Mouse (Mus musculus): ENCODE measurements at regions not wholly inside any gene's neighbourhood (a gene's known extent, or its start where the extent isn't known, plus 50 kb on each side); places are given as distances from the start of the nearest gene placed in this dataset.

DNA sequence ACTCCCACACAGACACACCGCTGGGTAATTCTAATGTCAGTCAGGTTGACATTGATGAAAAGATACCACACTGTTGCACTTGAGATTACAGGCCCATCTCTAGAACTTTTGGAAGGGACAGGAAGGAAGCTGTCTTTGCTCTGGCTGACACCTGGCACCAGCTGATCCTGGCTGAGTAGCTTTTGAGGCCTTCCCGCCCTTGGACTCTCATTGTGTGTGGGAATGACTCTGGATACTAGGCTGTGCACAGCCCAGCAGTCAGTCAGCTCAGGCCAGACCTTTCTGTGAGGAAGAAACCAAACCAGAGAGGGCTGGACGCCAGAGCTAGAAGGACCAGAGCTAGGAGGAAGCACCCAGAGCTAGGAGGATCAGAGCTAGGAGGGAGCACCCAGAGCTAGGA is 149.0 kb upstream of the 1600014C23Rik start:
- no peaks in the 10 kb centered on the region for H3K36me3 ChIP-seq
- no peak for DNase-seq (ENCODE audit: low spot score)
- WGBS = 85% methylated on average over 3 of the region's 3 CpGs
- H3K4me1 ChIP-seq (replicated peaks) = peaks cover 28% of the 10 kb centered on the region
- peaks cover 4% of the 10 kb centered on the region; the same call in 1 of the 2 replicates for H3K9me3 ChIP-seq
- no peak overlapping the region for H3K4me3 ChIP-seq
- peaks cover 31% of the 10 kb centered on the region; the same call in 1 of the 2 replicates for H3K27me3 ChIP-seq (ENCODE audit: insufficient read depth, poor library complexity, severe bottlenecking)
- no peak overlapping the region for H3K27ac ChIP-seq

DNA sequence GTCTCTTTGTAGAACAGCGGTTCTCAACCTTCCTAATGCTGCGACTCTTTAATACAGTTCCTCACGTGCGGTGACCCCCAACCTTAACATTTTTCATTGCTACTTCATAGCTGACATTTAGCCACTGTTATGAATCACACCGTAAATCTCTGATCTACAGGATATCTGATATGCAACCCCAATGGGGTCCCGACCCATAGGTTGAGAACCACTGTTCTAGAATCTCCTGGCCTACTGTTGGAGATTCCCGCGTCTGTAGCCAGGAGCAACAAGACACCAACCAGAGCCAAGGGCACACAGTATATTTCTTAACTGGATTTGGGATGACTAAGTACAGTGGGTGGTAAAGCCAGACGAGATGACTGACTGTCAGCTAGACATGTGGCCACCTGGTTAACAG is 147.6 kb upstream of the 1600014C23Rik start:
- H3K27ac ChIP-seq = no peak overlapping the region
- DNase-seq (ENCODE audit: low spot score) = no peak
- peaks cover 35% of the 10 kb centered on the region; the same call in 1 of the 2 replicates for H3K27me3 ChIP-seq (ENCODE audit: insufficient read depth, poor library complexity, severe bottlenecking)
- H3K4me1 ChIP-seq (replicated peaks) = peaks cover 18% of the 10 kb centered on the region
- peaks cover 4% of the 10 kb centered on the region; the same call in 1 of the 2 replicates for H3K9me3 ChIP-seq
- no peaks in the 10 kb centered on the region for H3K36me3 ChIP-seq
- WGBS = 92% methylated on average over 9 of the region's 9 CpGs
- no peak overlapping the region for H3K4me3 ChIP-seq

DNA sequence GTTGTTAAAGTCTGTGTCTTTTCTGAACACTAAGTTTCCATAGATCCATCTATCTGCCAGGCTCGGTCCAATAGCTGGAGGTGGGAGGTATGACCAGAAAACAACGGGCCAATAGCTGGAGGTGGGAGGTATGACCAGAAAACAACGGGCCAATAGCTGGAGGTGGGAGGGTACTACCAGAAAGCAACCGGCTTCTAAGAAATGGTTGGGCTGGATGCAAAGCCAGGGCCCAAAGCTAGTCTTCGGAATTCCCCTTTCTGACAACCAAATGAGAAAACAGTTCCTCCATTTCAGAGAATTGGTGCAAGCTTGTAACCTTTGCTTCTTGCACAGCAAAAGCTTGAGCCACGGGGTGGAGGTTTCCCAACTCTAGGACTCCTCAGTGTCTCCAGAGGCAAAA is 147.1 kb upstream of the 1600014C23Rik start:
- Histone ChIP-seq H3K4me3 (no peak overlapping the region), H3K27me3 (ENCODE audit: insufficient read depth, poor library complexity, severe bottlenecking) (peaks cover 37% of the 10 kb centered on the region), H3K9me3 (peaks cover 4% of the 10 kb centered on the region; the same call in 1 of the 2 replicates), H3K4me1 (replicated peaks) (peaks cover 13% of the 10 kb centered on the region), H3K36me3 (no peaks in the 10 kb centered on the region), H3K27ac (no peak overlapping the region)
- 86% methylated on average over 6 of the region's 6 CpGs for WGBS
- no peak for DNase-seq (ENCODE audit: low spot score)

DNA sequence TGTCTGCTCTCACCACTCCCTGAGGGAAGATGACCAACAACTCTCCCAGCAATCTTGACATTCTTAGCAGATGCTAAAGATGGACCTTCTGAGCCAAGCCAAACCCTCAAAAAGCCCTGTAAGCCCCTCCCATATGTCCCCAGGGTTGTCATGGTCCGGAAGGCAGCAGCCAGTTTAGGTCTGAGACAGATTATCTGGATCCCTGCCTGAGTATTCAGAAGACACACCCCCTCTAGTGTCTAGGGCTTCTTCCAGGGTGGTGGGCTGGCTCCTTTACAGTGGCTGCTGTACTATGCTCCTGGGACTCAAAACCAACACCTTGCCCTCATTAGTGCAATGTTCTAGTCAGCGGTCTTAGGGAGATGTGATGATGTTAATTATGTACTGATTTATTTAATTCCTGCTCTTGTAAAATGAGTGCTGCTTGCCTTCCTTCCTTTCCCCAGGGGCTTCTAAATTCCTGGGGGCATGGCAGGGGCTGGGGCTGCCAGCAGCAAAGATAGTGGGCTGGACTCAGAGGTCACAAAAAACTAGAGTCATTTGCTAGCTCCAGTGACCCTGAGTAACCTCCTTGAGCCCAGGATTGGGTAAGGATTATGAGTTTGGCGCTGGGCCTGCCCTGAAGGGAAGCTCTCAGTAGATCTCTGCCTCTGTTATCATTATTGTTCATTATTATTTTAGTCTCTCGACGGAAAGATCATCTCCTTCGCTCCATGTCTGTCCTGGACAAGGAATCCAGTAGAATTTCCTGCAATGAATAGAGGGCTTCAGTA is 146.0 kb upstream of the 1600014C23Rik start:
- WGBS = 76% methylated on average over 6 of the region's 6 CpGs
- H3K9me3 ChIP-seq = peaks cover 4% of the 10 kb centered on the region; the same call in 1 of the 2 replicates
- DNase-seq (ENCODE audit: low spot score) = no peak
- no peak overlapping the region for H3K27ac ChIP-seq
- H3K4me1 ChIP-seq (replicated peaks) = peaks cover 7% of the 10 kb centered on the region
- peaks cover 38% of the 10 kb centered on the region for H3K27me3 ChIP-seq (ENCODE audit: insufficient read depth, poor library complexity, severe bottlenecking)
- H3K4me3 ChIP-seq = no peak overlapping the region
- no peaks in the 10 kb centered on the region for H3K36me3 ChIP-seq

DNA sequence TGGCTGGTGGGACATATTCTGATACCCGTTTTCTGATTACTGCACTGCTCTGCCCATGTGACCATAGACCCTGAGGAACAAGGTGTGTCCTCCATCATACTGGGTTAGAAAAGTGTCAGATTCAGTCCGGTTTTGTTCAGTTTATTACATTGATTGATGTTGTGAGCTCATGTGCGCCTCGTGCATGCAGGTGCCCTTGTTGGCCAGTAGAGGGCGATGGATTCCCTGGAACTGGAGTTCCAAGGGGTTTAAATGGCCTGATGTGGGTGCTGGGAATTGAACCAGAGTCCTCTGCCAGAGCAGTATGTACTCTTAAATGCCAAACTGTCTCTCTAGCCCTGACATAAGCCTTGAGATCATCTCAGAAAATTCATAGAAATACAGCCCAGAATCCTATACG is 144.8 kb upstream of the 1600014C23Rik start:
- DNase-seq (ENCODE audit: low spot score) = no peak
- Histone ChIP-seq H3K27me3 (ENCODE audit: insufficient read depth, poor library complexity, severe bottlenecking) (peaks cover 47% of the 10 kb centered on the region), H3K9me3 (peaks cover 4% of the 10 kb centered on the region; the same call in 1 of the 2 replicates), H3K27ac (no peak overlapping the region), H3K4me1 (replicated peaks) (peaks cover 19% of the 10 kb centered on the region), H3K36me3 (no peaks in the 10 kb centered on the region), H3K4me3 (no peak overlapping the region)
- 87% methylated on average over 6 of the region's 6 CpGs for WGBS

DNA sequence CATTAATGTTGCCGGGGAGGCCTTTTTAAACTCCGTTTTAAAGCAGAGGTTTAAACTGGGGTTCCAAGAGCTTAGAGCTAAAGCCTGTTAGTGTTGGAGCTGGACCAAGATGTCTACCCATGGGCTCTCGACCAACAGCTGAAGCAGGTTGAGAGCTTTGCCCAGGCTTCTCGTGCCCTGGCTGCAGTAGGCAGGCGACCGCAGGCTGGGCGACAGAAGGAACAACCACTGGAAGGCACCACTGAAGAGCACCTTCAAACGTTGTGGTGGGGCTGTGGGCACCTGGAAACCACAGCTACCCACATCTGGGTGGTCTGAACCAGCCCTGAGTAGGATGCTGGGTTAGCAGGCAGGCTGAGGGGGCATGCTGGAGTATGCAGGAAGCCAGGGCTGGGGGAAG is 141.7 kb upstream of the 1600014C23Rik start:
- H3K27ac ChIP-seq = no peak overlapping the region

DNA sequence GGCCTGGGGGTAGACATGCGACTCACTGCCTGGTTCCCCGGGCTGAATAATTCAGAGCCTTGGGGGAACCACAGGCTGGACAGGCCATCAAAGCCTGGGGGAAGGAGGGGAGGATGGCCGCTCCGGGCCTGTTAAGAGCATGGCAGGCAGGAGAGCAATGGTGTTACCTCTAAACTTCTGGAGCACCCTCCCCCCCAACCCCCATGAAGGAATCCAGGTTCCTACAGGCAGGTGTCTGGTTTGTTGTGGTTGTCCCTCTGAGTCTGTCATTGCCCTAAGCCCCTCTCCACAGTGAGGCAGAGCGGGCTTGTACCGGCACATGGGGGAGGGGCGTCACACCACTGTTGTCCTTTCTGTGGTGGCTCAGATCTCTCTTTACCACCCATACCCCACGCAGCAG is 140.4 kb upstream of the 1600014C23Rik start:
- no peaks in the 10 kb centered on the region for H3K36me3 ChIP-seq
- H3K27me3 ChIP-seq (ENCODE audit: insufficient read depth, poor library complexity, severe bottlenecking) = peaks cover 68% of the 10 kb centered on the region
- peak; percentile 49 for DNase-seq (ENCODE audit: low spot score)
- H3K27ac ChIP-seq = peak overlapping the region; percentile 86
- peaks cover 56% of the 10 kb centered on the region for H3K4me1 ChIP-seq (replicated peaks)
- H3K4me3 ChIP-seq = peak overlapping the region; percentile 39
- H3K9me3 ChIP-seq = peaks cover 10% of the 10 kb centered on the region
- 18% methylated on average over 8 of the region's 8 CpGs for WGBS

More for the DNA sequence above, 141.7 kb upstream of the 1600014C23Rik start:
- Histone ChIP-seq H3K27me3 (ENCODE audit: insufficient read depth, poor library complexity, severe bottlenecking) (peaks cover 68% of the 10 kb centered on the region), H3K4me1 (replicated peaks) (peaks cover 49% of the 10 kb centered on the region), H3K9me3 (peaks cover 4% of the 10 kb centered on the region; the same call in 1 of the 2 replicates), H3K36me3 (no peaks in the 10 kb centered on the region), H3K4me3 (no peak overlapping the region)
- 92% methylated on average over 8 of the region's 8 CpGs for WGBS
- DNase-seq (ENCODE audit: low spot score) = no peak

DNA sequence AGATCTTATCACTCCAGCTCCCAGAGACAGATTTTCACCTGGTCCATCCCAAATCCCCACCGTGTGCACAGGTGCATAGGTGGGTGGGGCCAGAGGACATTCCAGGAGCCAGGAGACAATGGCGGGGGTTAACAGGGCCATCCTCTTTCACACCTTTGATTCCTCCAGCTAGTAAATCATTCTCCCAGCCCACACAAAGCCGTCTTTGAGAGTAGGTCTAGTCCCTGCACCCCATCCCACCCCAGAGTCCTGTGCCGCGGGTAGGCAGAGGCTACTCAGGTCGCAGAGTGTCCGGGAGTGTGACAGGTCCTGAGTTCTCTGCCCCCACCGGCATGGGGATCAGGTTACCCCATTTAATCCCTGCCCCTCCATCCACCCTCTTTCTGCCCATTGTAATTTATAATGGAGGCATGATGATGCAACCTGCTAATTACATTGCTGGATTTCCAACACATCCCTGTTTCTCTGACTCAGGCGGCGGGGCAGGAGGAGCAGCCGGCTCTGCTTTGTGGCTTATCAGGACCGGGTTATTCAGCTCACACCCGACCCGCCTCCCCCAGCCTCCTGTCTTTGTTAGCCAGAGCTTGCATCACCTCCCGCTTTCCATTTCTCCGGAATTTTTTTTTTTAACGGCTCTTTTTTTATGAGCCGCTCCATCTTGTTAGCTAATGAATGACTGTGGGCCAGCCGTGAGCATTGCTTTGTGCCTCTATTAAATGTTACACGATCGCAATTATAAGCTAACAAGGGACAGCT is 139.7 kb upstream of the 1600014C23Rik start:
- peaks cover 59% of the 10 kb centered on the region for H3K4me1 ChIP-seq (replicated peaks)
- H3K4me3 ChIP-seq = peak overlapping the region; percentile 39
- H3K36me3 ChIP-seq = no peaks in the 10 kb centered on the region
- 6% methylated on average over 21 of the region's 21 CpGs for WGBS
- H3K27ac ChIP-seq = peak overlapping the region; percentile 86
- peaks cover 7% of the 10 kb centered on the region for H3K9me3 ChIP-seq
- peak; percentile 63 for DNase-seq (ENCODE audit: low spot score)
- H3K27me3 ChIP-seq (ENCODE audit: insufficient read depth, poor library complexity, severe bottlenecking) = peaks cover 74% of the 10 kb centered on the region

DNA sequence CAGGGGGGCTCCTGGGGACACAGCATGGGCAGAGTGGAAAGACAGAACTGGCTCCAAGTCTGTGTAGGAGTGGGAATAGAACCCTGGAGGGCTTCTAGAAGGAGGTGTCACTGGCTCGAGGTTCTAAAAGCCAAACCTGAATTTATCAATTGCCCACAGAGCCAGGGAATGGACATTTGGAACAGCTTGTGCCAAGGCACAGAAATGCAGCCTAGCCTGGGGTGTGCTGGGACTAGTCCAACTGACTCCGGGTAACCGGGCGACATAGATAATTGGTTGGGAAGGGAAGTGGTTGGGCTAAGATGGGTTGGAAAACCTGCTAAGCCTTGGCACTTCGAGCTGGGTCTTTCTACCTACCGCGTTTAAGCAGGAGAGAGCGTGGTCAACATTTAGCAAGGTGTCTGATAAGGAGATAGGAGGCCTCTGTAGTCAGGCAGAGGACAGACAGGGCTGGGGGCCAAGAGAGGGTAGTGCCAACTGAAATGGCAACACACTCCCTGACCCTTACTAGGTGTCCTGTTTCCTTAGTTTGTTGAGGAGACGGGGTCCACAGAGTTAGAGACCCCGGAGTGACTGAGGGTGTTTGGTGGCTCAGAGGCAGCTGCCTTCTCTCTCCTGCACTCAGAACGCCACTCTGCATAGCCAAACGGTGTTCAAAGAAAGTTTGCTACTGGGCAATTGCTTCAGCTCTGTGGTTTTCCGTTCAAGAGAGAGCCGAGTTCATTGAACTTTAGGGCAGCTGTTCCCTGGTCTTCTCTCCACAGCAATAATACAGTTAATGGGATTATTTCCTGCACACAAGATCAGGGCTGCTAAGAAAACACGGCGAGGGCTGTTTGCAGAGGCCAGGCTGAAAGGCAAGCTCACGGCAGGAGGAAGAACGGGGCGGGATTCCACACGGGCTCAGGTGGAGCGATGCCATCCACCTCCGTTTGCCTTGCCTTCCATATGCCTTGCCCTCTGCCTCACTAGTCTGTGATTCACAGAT is 138.3 kb upstream of the 1600014C23Rik start:
- Histone ChIP-seq H3K36me3 (no peaks in the 10 kb centered on the region), H3K4me1 (replicated peaks) (peaks cover 67% of the 10 kb centered on the region), H3K9me3 (peaks cover 7% of the 10 kb centered on the region; the same call in 1 of the 2 replicates), H3K27me3 (ENCODE audit: insufficient read depth, poor library complexity, severe bottlenecking) (peaks cover 73% of the 10 kb centered on the region), H3K4me3 (no peak overlapping the region), H3K27ac (no peak overlapping the region)
- WGBS = 57% methylated on average over 22 of the region's 22 CpGs
- no peak for DNase-seq (ENCODE audit: low spot score)

DNA sequence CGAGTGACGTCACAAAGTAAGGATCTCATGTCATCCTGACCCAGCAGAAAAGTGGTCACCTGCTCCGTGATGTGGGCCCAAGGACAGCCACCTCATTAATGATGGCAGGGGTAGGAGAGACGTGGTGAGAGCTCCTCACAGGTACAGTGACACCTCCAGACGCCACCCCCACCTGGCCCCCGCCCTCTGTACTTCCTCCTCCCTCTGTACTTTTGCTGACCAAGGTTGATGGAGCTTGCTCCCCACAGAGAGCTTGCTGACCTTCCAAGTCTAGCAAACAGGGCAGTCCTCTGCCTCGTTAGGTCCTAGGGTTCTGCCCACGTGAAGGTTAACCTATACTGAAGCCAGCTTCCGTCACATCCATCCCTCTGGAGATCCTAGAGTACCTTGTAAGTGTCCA is 137.4 kb upstream of the 1600014C23Rik start:
- no peaks in the 10 kb centered on the region for H3K36me3 ChIP-seq
- no peak for DNase-seq (ENCODE audit: low spot score)
- H3K4me1 ChIP-seq (replicated peaks) = peaks cover 76% of the 10 kb centered on the region
- H3K27ac ChIP-seq = no peak overlapping the region
- H3K27me3 ChIP-seq (ENCODE audit: insufficient read depth, poor library complexity, severe bottlenecking) = peaks cover 69% of the 10 kb centered on the region
- H3K9me3 ChIP-seq = peaks cover 7% of the 10 kb centered on the region; the same call in 1 of the 2 replicates
- H3K4me3 ChIP-seq = no peak overlapping the region
- WGBS = 79% methylated on average over 9 of the region's 9 CpGs

DNA sequence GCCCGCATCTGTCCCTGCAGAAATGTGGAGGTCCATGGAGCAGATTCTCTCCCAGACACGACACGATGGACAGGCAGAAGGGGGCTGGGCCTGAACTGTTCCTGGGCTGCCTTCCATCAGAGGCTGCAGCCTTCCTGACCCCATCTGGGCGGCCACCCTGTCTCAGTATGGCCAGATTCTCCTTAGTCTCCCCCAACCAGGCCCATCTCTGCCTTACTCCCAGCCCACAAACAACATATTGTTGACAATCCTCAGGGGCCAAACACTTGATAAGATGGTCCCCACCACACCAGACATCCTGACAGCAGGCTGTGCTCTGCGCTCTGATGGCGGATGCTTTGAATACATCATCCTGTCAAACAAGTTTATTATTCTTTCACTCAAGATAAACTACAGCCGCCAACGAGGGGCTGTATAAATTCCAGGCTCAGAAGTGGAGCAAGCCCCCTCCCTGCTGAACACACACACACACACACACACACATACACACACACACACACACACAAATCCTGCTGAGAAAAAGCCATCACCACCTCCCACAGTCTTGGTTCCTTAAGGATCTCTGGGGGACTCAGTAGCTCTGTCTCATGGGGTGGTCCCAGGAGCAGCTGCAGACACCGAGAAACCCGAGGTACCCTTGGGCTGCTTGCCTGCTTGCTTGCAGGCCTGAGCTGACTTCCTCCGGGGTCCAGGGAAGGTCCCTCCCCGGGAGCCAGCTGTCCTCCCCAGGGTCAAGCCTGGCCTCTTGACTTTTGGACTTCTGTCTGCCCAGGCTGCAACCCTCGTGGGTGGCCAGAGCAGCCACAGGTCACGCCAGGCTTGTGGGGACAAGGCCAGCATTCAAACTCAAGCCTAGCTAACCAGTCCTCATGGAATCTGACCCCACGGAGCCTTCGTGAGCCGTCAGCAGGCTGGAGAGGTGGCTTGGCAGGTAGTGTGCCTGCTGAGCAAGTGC is 135.6 kb upstream of the 1600014C23Rik start:
- peaks cover 7% of the 10 kb centered on the region; the same call in 1 of the 2 replicates for H3K9me3 ChIP-seq
- DNase-seq (ENCODE audit: low spot score) = no peak
- peak overlapping the region; percentile 75 for H3K27ac ChIP-seq
- 55% methylated on average over 17 of the region's 17 CpGs for whole genome bisulfite sequencing
- peaks cover 88% of the 10 kb centered on the region for H3K4me1 ChIP-seq (replicated peaks)
- peaks cover 66% of the 10 kb centered on the region for H3K27me3 ChIP-seq (ENCODE audit: insufficient read depth, poor library complexity, severe bottlenecking)
- 0 out of 2 replicates have a peak overlapping the region, but pooled peaks have one; percentile 4 for H3K4me3 ChIP-seq
- H3K36me3 ChIP-seq = no peaks in the 10 kb centered on the region

All from hindbrain, embryonic 10.5 days (tissue).